Mouse (Mus musculus) adrenal gland, postnatal 36 days (tissue): Measurements from ENCODE around the gene Gpr142. TPM values are rescaled to one million over a fixed set of nuclear protein-coding genes. Genes with fewer than 3 reads are reported as not detected.

Source experiments
- DNase-seq, 2 experiments: peaks; one replicate each; pipeline ENCODE4 v3.0.0; 2021; ENCODE audit warnings: mixed read lengths in 1 of 2
- long read RNA-seq, 2 experiments: library from polyadenylated mRNA; stranded (forward); transcript quantifications; one replicate each; pipeline ENCODE4 v2.0.0; 2021; ENCODE audit warnings: borderline sequencing depth in 2 of 2
- total RNA-seq, 2 experiments: library from RNA; stranded (reverse); gene quantifications; 2 replicates each; pipeline ENCODE4 v1.2.3; 2021

Gene Gpr142
- not detected for total RNA-seq
- long read RNA-seq, experiment 1 = 0 reads
- long read RNA-seq, experiment 2 = 0 reads

- DNase-seq = no peak
Observed at GRCm38 (mm10) chr11:114798624-114799023, at the start of gene Gpr142. TSS of gene Gpr142 (plus strand) at chr11:114798924.

GRCm38 (mm10) chr11:114764820-114765818, 33.6 kb upstream of the Gpr142 start, which contains the start of gene Kif19a:
TSS of gene Kif19a (plus strand) at chr11:114765388.
- DNase-seq = peak; percentile 82 to 87

DNA sequence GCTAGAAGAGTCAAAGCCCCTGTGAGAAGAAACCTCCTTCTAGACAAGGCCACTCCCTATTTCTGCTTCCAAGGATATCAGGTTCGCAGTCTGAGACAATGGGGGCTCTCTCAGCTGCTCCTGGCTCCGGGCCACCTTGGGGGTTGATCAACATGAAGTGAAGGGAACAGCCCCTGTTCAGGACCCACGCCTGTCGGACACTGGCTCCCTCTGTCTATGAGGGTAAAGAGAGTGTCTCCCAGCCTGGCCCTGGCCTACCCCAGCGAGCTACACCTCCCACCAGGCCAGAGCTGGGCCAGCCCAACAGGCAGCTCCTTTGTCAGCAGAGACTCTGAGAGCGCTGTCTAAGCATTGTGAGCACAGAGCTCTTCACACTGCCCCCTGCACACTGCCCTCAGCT, 28.8 kb upstream of the Gpr142 start:
- DNase-seq = no peak

DNA sequence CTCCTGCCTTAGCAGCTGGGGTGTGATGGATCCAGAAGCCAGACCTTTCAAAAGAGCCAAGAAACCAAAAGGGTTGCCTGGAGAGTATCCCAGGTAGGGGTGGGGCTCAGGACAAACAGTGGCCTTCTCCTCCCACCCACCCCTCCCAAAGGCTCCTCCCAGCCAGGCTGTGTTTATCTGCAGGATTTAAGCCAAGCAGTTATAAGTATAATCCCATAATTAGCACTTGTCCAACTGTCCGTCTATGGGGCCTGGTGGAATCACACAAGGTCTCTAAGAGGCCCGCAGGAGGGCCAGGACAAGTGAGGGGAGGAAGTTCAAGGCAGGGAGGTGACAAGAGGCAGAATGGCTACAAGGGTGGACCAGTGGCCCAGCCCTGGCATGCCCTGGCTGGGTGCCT, 26.8 kb upstream of the Gpr142 start:
- no peak for DNase-seq

- DNase-seq = peak; percentile 5 to 18
Observed at GRCm38 (mm10) chr11:114780076-114780475, 18.6 kb upstream of the Gpr142 start.

DNA sequence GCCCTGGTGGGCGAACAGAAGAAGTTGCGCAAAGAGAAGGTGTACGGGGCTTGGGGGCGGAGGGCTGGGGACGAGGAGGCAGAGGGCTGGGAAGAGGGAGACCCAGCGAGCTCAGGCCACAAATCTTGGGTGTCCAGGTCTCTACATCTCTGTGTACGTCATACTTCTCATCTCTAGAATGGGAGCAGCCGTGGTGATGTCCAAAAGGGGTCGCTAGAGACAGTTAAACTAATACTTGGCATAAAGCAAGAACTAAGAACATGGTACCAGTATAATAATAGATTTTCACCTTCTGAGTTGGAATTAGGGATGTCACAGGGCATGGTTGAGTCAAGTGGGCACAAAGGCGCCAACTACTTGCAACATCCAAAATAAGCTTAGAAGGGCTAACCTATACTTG, 12.8 kb upstream of the Gpr142 start:
- DNase-seq = no peak

DNA sequence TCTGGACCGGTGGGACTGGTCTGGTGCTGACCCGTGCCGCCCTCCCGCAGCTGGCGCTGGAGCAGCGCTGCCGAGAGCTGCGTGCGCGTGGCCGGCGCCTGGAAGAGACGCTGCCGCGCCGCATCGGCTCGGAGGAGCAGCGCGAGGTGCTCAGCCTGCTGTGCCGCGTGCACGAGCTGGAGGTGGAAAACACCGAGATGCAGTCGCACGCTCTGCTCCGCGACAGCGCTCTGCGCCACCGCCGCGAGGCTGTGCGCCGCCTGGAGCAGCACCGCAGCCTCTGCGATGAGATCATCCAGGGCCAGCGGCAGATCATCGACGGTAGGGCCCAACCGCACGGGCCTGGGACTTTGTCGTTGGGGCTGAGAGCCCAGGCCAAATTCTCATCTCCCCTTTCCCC, 12.4 kb upstream of the Gpr142 start:
- peak; percentile 32 to 43 for DNase-seq

- no peak for DNase-seq
Observed at GRCm38 (mm10) chr11:114787611-114788010, 11.1 kb upstream of the Gpr142 start.

GRCm38 (mm10) chr11:114789061-114789714, 9.5 kb upstream of the Gpr142 start:
- peak; percentile 85 to 92 for DNase-seq

- peak in 1 of 2 experiments; percentile 12 for DNase-seq
Observed at GRCm38 (mm10) chr11:114789716-114790115, 9.0 kb upstream of the Gpr142 start.

DNA sequence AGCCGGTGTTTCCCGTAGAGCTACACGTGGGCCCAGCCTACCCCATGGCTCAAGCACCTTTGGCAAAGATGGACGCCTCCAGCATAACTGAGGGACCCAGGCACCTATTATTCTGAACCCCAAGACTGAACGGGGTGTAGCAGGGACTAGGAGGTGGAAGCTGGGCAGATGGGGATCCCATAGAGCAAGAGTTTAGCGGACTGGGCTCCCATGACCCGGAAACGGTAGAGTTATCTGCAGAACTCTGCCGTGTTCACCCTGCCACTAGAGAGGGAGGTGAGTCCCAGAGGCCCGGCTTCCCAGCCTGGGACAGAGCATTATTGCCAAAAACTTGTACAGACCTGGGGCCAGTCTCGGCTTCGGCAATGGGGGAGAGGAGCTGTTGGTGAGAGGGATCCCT, 8.6 kb upstream of the Gpr142 start:
- DNase-seq = no peak

GRCm38 (mm10) chr11:114790841-114791240, 7.9 kb upstream of the Gpr142 start:
- no peak for DNase-seq

DNA sequence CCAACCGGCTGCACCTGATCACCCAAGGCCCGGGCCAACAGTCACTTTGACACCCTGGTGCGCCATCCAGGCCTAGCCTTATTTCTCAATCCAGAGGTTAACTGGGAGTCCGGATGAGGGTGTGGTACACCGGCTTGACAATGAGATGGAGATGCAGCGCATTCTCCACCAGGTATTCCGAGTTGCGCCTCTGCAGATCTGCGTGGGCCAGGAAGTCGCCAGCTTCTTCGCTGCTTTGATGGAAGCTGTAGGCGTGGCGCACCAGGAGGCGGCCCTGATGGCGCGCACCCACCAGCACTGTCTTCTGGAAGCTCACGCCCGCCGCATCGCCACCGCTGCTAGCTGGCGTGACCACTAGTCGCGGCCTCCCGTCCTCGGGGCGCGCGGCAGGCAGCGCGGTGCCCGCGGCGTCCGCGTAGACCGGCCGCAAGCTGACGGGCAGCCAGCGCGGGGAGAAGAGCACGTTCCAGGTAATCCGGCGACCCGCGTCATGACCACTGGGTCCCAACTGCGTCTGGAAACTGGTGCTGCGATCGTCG, 7.3 kb upstream of the Gpr142 start:
- DNase-seq = no peak

- peak in 1 of 2 experiments; percentile 11 for DNase-seq
Observed at GRCm38 (mm10) chr11:114791891-114792411, 6.8 kb upstream of the Gpr142 start.

GRCm38 (mm10) chr11:114792931-114793494, 5.7 kb upstream of the Gpr142 start:
- DNase-seq = no peak

- no peak for DNase-seq
Observed at GRCm38 (mm10) chr11:114793868-114794545, 4.7 kb upstream of the Gpr142 start.

GRCm38 (mm10) chr11:114794691-114795090, 4.0 kb upstream of the Gpr142 start:
- DNase-seq = no peak

GRCm38 (mm10) chr11:114795231-114795746, 3.4 kb upstream of the Gpr142 start:
- DNase-seq = peak; percentile 35 to 66

DNA sequence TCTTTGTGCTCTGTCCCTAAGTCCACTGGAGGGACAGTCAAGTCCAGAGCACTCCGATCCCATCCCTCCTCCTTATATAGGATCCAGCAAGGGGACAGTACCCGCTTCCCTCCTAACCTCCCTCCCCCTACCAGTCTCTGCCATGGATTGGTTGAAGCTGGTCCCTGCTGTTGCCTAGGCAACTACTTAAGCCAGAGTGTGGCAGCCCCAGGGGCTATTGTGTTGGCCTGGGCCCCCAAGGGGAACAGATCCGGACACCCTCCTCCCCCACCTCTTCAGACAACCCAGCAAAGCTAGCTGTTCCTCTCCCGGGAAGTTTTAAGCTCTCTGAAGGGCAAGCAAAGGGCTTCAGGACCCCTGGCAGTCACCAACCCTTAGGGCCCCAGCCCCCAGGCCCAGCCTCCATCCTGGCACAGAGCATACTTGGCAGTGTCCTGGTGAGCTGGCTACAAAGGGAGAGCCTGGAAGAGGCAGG, 2.8 kb upstream of the Gpr142 start, which contains the start of gene Btbd17:
Gene Btbd17, minus strand, starts transcription at position 98 of the 475 bp plus-strand sequence.
- DNase-seq = no peak

GRCm38 (mm10) chr11:114797176-114797575, 1.5 kb upstream of the Gpr142 start:
- no peak for DNase-seq

DNA sequence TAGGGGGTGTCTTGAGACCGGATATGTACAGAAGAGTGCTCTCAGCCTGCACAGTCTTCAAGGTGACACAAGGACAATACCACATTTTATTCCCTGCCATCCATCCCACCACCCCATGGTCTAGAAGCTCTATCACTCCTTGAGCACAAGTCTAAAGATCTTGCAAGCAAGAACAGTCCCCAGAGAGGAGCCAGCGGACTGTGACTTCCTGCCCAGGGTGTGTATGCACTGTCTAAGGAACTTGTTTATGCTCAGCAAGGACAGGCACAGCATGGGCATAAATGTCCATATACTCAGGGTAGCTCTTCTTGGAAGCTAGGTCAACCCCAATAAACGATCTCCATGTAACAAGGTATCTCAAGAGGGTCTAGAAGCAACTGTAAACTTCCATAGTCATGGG, 743 bp upstream of the Gpr142 start:
- DNase-seq = no peak
